19 mouse cellular contexts compared by ENCODE assay signal in genomic region chr10:80683647-80684046, GRCm38 (mm10). TPM values are rescaled to one million over a fixed set of nuclear protein-coding genes. Genes with fewer than 3 reads are reported as not detected.
A peak's percentile ranks its signal among the peaks of the same experiment; 100 is the strongest.
DNase-seq lines count a peak whose midpoint lies in the region; ATAC-seq and TF ChIP-seq lines count a peak whose summit lies in the region.
"Had no signal": no experiment of that assay in that cellular context is flagged by ENCODE, and none has a peak within 500 bp of the region (broad histone marks: within the 10 kb centered on the region; RNA-seq: fewer than 3 reads in every experiment).

No protein-coding gene starts in this region.

- TF ChIP-seq POLR2A in bone marrow, adult 2 months (IDR thresholded peaks at IDR 0.05; ENCODE audit: borderline replicate concordance, control insufficient read depth, low read depth, low read length) = no peak

- H3K4me1 ChIP-seq in liver, embryonic 11.5 days (replicated peaks; ENCODE audit: control insufficient read depth, insufficient read depth, low read length) = peaks cover 29% of the 10 kb centered on the region
- H3K4me1 ChIP-seq in liver, postnatal 0 days (ENCODE audit: insufficient read depth) = peaks cover 36% of the 10 kb centered on the region
- peaks cover 19% of the 10 kb centered on the region for H3K4me1 ChIP-seq in bone marrow, adult 2 months (ENCODE audit: control insufficient read depth, insufficient read depth, low read length)
- peaks cover 63% of the 10 kb centered on the region for H3K4me1 ChIP-seq in liver, embryonic 13.5 days (replicated peaks)
- H3K4me1 ChIP-seq: midbrain, embryonic 15.5 days had no signal

- intact Hi-C loops in gastrocnemius, adult 2 months (cut with DNase I) = loop anchor here (1.0 to 2.0 kb wide), 2 partner anchors 24 to 73 kb away; no protein-coding TSS in a partner anchor

- no peak for TF ChIP-seq CTCF in gastrocnemius, adult 2 months (IDR thresholded peaks at IDR 0.05)
- TF ChIP-seq CTCF in liver, postnatal 0 days (IDR thresholded peaks at IDR 0.05; ENCODE audit: low read depth) = no peak
- no peak for TF ChIP-seq CTCF in bone marrow, adult 2 months (IDR thresholded peaks at IDR 0.05; ENCODE audit: control insufficient read depth, insufficient read depth, low read length)

- H3K36me3 ChIP-seq in liver, embryonic 11.5 days (ENCODE audit: control insufficient read depth, insufficient read depth, low read length) = peaks cover 17% of the 10 kb centered on the region
- peaks cover 23% of the 10 kb centered on the region for H3K36me3 ChIP-seq in liver, postnatal 0 days (replicated peaks; ENCODE audit: insufficient read depth, low read length)
- H3K36me3 ChIP-seq in liver, embryonic 13.5 days = peaks cover 45% of the 10 kb centered on the region

- H3K9me3 ChIP-seq in liver, embryonic 11.5 days (ENCODE audit: control insufficient read depth, low read length) = no peaks in the 10 kb centered on the region
- H3K9me3 ChIP-seq in liver, postnatal 0 days (ENCODE audit: low read length) = no peaks in the 10 kb centered on the region
- no peaks in the 10 kb centered on the region for H3K9me3 ChIP-seq in liver, embryonic 13.5 days (replicated peaks)
- H3K9me3 ChIP-seq: embryonic facial prominence, embryonic 13.5 days; forebrain, embryonic 10.5 days; forebrain, embryonic 15.5 days; heart, embryonic 15.5 days; hindbrain, embryonic 12.5 days; midbrain, embryonic 10.5 days; midbrain, embryonic 15.5 days had no signal

- H3K4me3 ChIP-seq in gastrocnemius, adult 2 months = no peak overlapping the region
- H3K4me3 ChIP-seq in liver, embryonic 11.5 days (ENCODE audit: low read depth, low read length) = no peak overlapping the region
- no peak overlapping the region for H3K4me3 ChIP-seq in liver, postnatal 0 days (ENCODE audit: low read depth, low read length)
- H3K4me3 ChIP-seq in bone marrow, adult 2 months (replicated peaks; ENCODE audit: control insufficient read depth, low read depth, low read length) = no peak overlapping the region
- H3K4me3 ChIP-seq in liver, embryonic 13.5 days (replicated peaks) = no peak overlapping the region
- H3K4me3 ChIP-seq: embryonic facial prominence, embryonic 13.5 days; forebrain, embryonic 10.5 days; forebrain, embryonic 15.5 days; heart, adult 2 months; heart, embryonic 15.5 days; hindbrain, embryonic 12.5 days; midbrain, embryonic 10.5 days; midbrain, embryonic 15.5 days had no signal

- DNase-seq in gastrocnemius, adult 2 months = no peak
- no peak for DNase-seq in gastrocnemius, adult 8-10 months (ENCODE audit: low spot score in 2 of 2)
- no peak for DNase-seq in liver, embryonic 11.5 days (ENCODE audit: low spot score)
- no peak for DNase-seq in liver, postnatal 0 days
- DNase-seq in liver, embryonic 13.5 days = no peak
- DNase-seq in lung, postnatal 4 days = no peak
- DNase-seq: layer of hippocampus, adult 9-11 months; right cerebral cortex, adult 18-20 months; right cerebral cortex, postnatal 4 days had no signal

- peak overlapping the region; percentile 7; the same call in 1 of the 2 replicates for H3K9ac ChIP-seq in liver, embryonic 11.5 days (ENCODE audit: low read depth, low read length)
- H3K9ac ChIP-seq in liver, postnatal 0 days (replicated peaks) = no peak overlapping the region
- H3K9ac ChIP-seq in liver, embryonic 13.5 days = peak overlapping the region; percentile 75
- H3K9ac ChIP-seq: embryonic facial prominence, embryonic 13.5 days; forebrain, embryonic 15.5 days; heart, embryonic 15.5 days; hindbrain, embryonic 12.5 days; midbrain, embryonic 15.5 days had no signal

- H3K27me3 ChIP-seq in liver, embryonic 11.5 days (replicated peaks; ENCODE audit: control insufficient read depth, insufficient read depth, low read length) = no peaks in the 10 kb centered on the region
- no peaks in the 10 kb centered on the region for H3K27me3 ChIP-seq in liver, postnatal 0 days (ENCODE audit: insufficient read depth, low read length)
- H3K27me3 ChIP-seq in liver, embryonic 13.5 days = no peaks in the 10 kb centered on the region
- H3K27me3 ChIP-seq: embryonic facial prominence, embryonic 13.5 days; forebrain, embryonic 15.5 days; heart, embryonic 15.5 days; hindbrain, embryonic 12.5 days; midbrain, embryonic 15.5 days had no signal

- WGBS in liver, embryonic 11.5 days = 87% methylated on average over 1 of the region's 1 CpGs
- WGBS in liver, postnatal 0 days (ENCODE audit: insufficient replicate concordance) = 95% methylated on average over 1 of the region's 1 CpGs
- WGBS in bone marrow, adult 2 months = 75% methylated on average over 1 of the region's 1 CpGs
- whole genome bisulfite sequencing in liver, embryonic 13.5 days (ENCODE audit: insufficient replicate concordance) = 87% methylated on average over 1 of the region's 1 CpGs

- H3K27ac ChIP-seq in gastrocnemius, adult 2 months = peak overlapping the region; percentile 24; the same call in 1 of the 2 replicates
- peak overlapping the region; percentile 35; the same call in 1 of the 2 replicates for H3K27ac ChIP-seq in liver, embryonic 11.5 days (ENCODE audit: low read depth, low read length)
- H3K27ac ChIP-seq in liver, postnatal 0 days (ENCODE audit: low read depth) = no peak overlapping the region
- peak overlapping the region; percentile 9 for H3K27ac ChIP-seq in bone marrow, adult 2 months (ENCODE audit: control insufficient read depth, insufficient read depth, low read depth, low read length, poor library complexity)
- peak overlapping the region; percentile 97 for H3K27ac ChIP-seq in liver, embryonic 13.5 days
- H3K27ac ChIP-seq: embryonic facial prominence, embryonic 13.5 days; forebrain, embryonic 10.5 days; forebrain, embryonic 15.5 days; heart, adult 2 months; heart, embryonic 15.5 days; hindbrain, embryonic 12.5 days; macrophage; midbrain, embryonic 10.5 days; midbrain, embryonic 15.5 days had no signal

- no peak overlapping the region; the same call in 1 of the 2 replicates for H3K4me2 ChIP-seq in liver, embryonic 11.5 days
- no peak overlapping the region for H3K4me2 ChIP-seq in liver, postnatal 0 days (ENCODE audit: low read depth, low read length)
- H3K4me2 ChIP-seq in liver, embryonic 13.5 days = no peak overlapping the region
- H3K4me2 ChIP-seq: embryonic facial prominence, embryonic 13.5 days; forebrain, embryonic 15.5 days; heart, embryonic 15.5 days; hindbrain, embryonic 12.5 days; midbrain, embryonic 15.5 days had no signal

- ATAC-seq in liver, embryonic 11.5 days (replicated peaks; ENCODE audit: low FRiP score) = no peak
- no peak for ATAC-seq in liver, postnatal 0 days
- no peak for ATAC-seq in liver, embryonic 13.5 days (ENCODE audit: low read depth)
- ATAC-seq: forebrain, embryonic 15.5 days; midbrain, embryonic 15.5 days had no signal

- no peak for TF ChIP-seq EP300 in liver, postnatal 0 days (IDR thresholded peaks at IDR 0.05; ENCODE audit: low read depth)

RNA-seq across cellular contexts. Expression of gene Mknk2, which starts 5.7 kb away (rescaled TPM):
- total RNA-seq in gastrocnemius, adult 2 months (2021) = 100 to 1,000 TPM; 253 TPM
- 100 to 1,000 TPM; 226 to 292 (median 253) TPM for total RNA-seq in gastrocnemius, adult 8-10 months (2022)
- 124 and 128 TPM in 2 replicates for polyA plus RNA-seq in liver, embryonic 11.5 days (2014; fragmentation: Nextera tagmentation; extraction: Ambion mirVana)
- polyA plus RNA-seq in liver, postnatal 0 days (2015; fragmentation: Nextera tagmentation; extraction: Ambion mirVana) = 45.8 and 46.1 TPM in 2 replicates
- 70.5 and 89.6 TPM in 2 replicates for polyA plus RNA-seq in bone marrow, adult 2 months (2011; ENCODE audit: insufficient read depth, insufficient read length, low replicate concordance, missing spikeins)
- polyA plus RNA-seq in liver, embryonic 13.5 days (2015; fragmentation: Nextera tagmentation; extraction: Ambion mirVana) = 71.4 and 73.8 TPM in 2 replicates

RNA-seq across cellular contexts. Expression of gene Mob3a, which starts 18.1 kb away (rescaled TPM):
- 1 to 10 TPM; 4.9 to 5.5 TPM for total RNA-seq in gastrocnemius, adult 2 months (2021)
- total RNA-seq in gastrocnemius, adult 8-10 months (2022) = 1 to 10 TPM; 2.6 to 3.6 (median 3.4) TPM
- polyA plus RNA-seq in liver, embryonic 11.5 days (2014; fragmentation: Nextera tagmentation; extraction: Ambion mirVana) = 56.7 and 57.3 TPM in 2 replicates
- 14.7 and 17.3 TPM in 2 replicates for polyA plus RNA-seq in liver, postnatal 0 days (2015; fragmentation: Nextera tagmentation; extraction: Ambion mirVana)
- polyA plus RNA-seq in bone marrow, adult 2 months (2011; ENCODE audit: insufficient read depth, insufficient read length, low replicate concordance, missing spikeins) = 16.3 and 45.8 TPM in 2 replicates
- 31.6 and 38.5 TPM in 2 replicates for polyA plus RNA-seq in liver, embryonic 13.5 days (2015; fragmentation: Nextera tagmentation; extraction: Ambion mirVana)

RNA-seq across cellular contexts. Expression of gene Izumo4, which starts 18.3 kb away (rescaled TPM):
- 1 to 10 TPM; 2.6 to 3.0 TPM for total RNA-seq in gastrocnemius, adult 2 months (2021)
- 1 to 10 TPM; 1.0 to 3.1 (median 2.7) TPM for total RNA-seq in gastrocnemius, adult 8-10 months (2022)
- 5.7 and 6.8 TPM in 2 replicates for polyA plus RNA-seq in liver, embryonic 11.5 days (2014; fragmentation: Nextera tagmentation; extraction: Ambion mirVana)
- 7.9 and 10.4 TPM in 2 replicates for polyA plus RNA-seq in liver, postnatal 0 days (2015; fragmentation: Nextera tagmentation; extraction: Ambion mirVana)
- 22.9 and 33.3 TPM in 2 replicates for polyA plus RNA-seq in bone marrow, adult 2 months (2011; ENCODE audit: insufficient read depth, insufficient read length, low replicate concordance, missing spikeins)
- polyA plus RNA-seq in liver, embryonic 13.5 days (2015; fragmentation: Nextera tagmentation; extraction: Ambion mirVana) = 6.1 and 7.5 TPM in 2 replicates

RNA-seq across cellular contexts. Expression of gene Btbd2, which starts 26.8 kb away (rescaled TPM):
- total RNA-seq in gastrocnemius, adult 2 months (2021) = 10 to 100 TPM; 34.7 to 40.0 TPM
- total RNA-seq in gastrocnemius, adult 8-10 months (2022) = 10 to 100 TPM; 36.7 to 40.7 (median 39.7) TPM
- 38.0 and 38.4 TPM in 2 replicates for polyA plus RNA-seq in liver, embryonic 11.5 days (2014; fragmentation: Nextera tagmentation; extraction: Ambion mirVana)
- polyA plus RNA-seq in liver, postnatal 0 days (2015; fragmentation: Nextera tagmentation; extraction: Ambion mirVana) = 10.7 and 11.5 TPM in 2 replicates
- polyA plus RNA-seq in bone marrow, adult 2 months (2011; ENCODE audit: insufficient read depth, insufficient read length, low replicate concordance, missing spikeins) = 7.0 and 22.1 TPM in 2 replicates
- 11.5 and 12.7 TPM in 2 replicates for polyA plus RNA-seq in liver, embryonic 13.5 days (2015; fragmentation: Nextera tagmentation; extraction: Ambion mirVana)

RNA-seq across cellular contexts. Expression of gene Ap3d1, which starts 58.4 kb away (rescaled TPM):
- 10 to 100 TPM; 27.0 to 33.5 TPM for total RNA-seq in gastrocnemius, adult 2 months (2021)
- total RNA-seq in gastrocnemius, adult 8-10 months (2022) = 10 to 100 TPM; 24.1 to 29.3 (median 27.8) TPM
- polyA plus RNA-seq in liver, embryonic 11.5 days (2014; fragmentation: Nextera tagmentation; extraction: Ambion mirVana) = 53.1 and 53.2 TPM in 2 replicates
- polyA plus RNA-seq in liver, postnatal 0 days (2015; fragmentation: Nextera tagmentation; extraction: Ambion mirVana) = 16.4 and 19.0 TPM in 2 replicates
- 35.9 and 68.0 TPM in 2 replicates for polyA plus RNA-seq in bone marrow, adult 2 months (2011; ENCODE audit: insufficient read depth, insufficient read length, low replicate concordance, missing spikeins)
- 24.9 and 25.6 TPM in 2 replicates for polyA plus RNA-seq in liver, embryonic 13.5 days (2015; fragmentation: Nextera tagmentation; extraction: Ambion mirVana)
